Comparison of ENCODE assay signal across 23 mouse cellular contexts in the genomic region with DNA sequence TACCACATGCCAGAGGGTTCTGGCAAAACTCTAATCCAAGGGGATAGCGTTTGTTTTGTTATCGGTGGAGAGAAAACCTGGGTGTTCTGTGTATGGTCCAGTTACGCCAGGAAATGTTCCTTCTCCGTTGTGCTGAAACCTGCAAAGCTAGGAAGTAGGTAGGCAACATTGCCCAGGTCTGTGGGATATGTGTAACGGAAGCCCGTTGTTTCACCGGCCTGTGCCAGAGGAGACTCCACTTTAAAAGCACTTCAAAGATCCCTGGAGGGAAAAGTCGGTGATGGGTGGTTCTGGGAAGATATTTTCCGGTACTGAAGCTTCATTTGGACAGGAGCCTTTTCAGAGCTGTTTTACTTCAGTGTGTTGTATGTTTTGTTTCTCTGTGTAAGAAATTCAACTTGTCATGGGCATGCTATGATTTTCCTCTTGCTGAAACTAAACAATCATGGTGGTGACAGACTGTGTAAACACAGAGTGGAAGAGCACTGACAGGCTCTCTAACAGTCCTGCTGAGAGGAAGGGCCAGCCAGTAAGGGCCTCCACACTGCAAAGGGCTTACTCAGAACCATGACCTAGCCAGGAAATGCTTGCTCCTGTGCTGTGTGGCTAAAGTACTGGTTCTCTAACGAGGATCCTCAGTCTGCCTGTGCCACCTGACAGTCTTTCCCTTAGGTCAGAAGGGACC.
A peak's percentile ranks its signal among the peaks of the same experiment; 100 is the strongest.
DNase-seq lines count a peak whose midpoint lies in the region; ATAC-seq lines count a peak whose summit lies in the region.
"Had no signal": no experiment of that assay in that cellular context is flagged by ENCODE, and none has a peak within 500 bp of the region (broad histone marks: within the 10 kb centered on the region; RNA-seq: fewer than 3 reads in every experiment).

No protein-coding gene starts in this region.

- no peak overlapping the region for H3K27ac ChIP-seq in liver, embryonic 12.5 days
- H3K27ac ChIP-seq: hindbrain, embryonic 15.5 days; liver, embryonic 15.5 days; midbrain, embryonic 12.5 days had no signal

- 0 out of 2 replicates have a peak, but pooled peaks have one; percentile 21 for ATAC-seq in liver, embryonic 12.5 days
- ATAC-seq: CD4-positive, CD25-positive, alpha-beta regulatory T cell, adult 4 months; forebrain, embryonic 16.5 days had no signal

- no peaks in the 10 kb centered on the region for H3K27me3 ChIP-seq in liver, embryonic 12.5 days (replicated peaks)
- H3K27me3 ChIP-seq: hindbrain, embryonic 15.5 days; liver, embryonic 15.5 days; midbrain, embryonic 12.5 days had no signal

- peak; percentile 31 for DNase-seq in embryo, embryonic 10 days (ENCODE audit: low spot score)
- no peak for DNase-seq in embryo, embryonic 10.5 days (ENCODE audit: low spot score)
- DNase-seq in liver = no peak
- peak; percentile 1 for DNase-seq in thymus, postnatal 4 days
- DNase-seq in thymus, postnatal 25 days = no peak
- peak; percentile 57 for DNase-seq in yolk sac, embryonic 10.5 days (ENCODE audit: low spot score)
- DNase-seq in adrenal gland, adult (ENCODE audit: inconsistent age in 2 of 2, low spot score in 1 of 2) = no peak
- DNase-seq: adrenal gland, postnatal 10 days; cerebellum, adult 11 months; cerebellum, postnatal 25 days; kidney, adult 2 months; kidney, postnatal 14 days; layer of hippocampus, adult 9-11 months; right cerebral cortex, adult 18-20 months; spleen, adult 18-20 months had no signal

- no peak overlapping the region for H3K4me2 ChIP-seq in liver, embryonic 12.5 days
- H3K4me2 ChIP-seq: hindbrain, embryonic 15.5 days; liver, embryonic 15.5 days; midbrain, embryonic 12.5 days had no signal

- H3K4me3 ChIP-seq in liver, embryonic 12.5 days = no peak overlapping the region
- H3K4me3 ChIP-seq: erythroblast, embryonic 14.5 days; hindbrain, embryonic 15.5 days; liver, embryonic 15.5 days; midbrain, embryonic 12.5 days had no signal

- 78% methylated on average over 10 of the region's 10 CpGs for WGBS in liver, embryonic 12.5 days (ENCODE audit: insufficient replicate concordance)

- H3K9ac ChIP-seq in liver, embryonic 12.5 days = no peak overlapping the region
- H3K9ac ChIP-seq: hindbrain, embryonic 15.5 days; liver, embryonic 15.5 days; midbrain, embryonic 12.5 days had no signal

- peaks cover 85% of the 10 kb centered on the region for H3K36me3 ChIP-seq in liver, embryonic 12.5 days
- H3K36me3 ChIP-seq: hindbrain, embryonic 15.5 days; midbrain, embryonic 12.5 days had no signal

- H3K4me1 ChIP-seq in liver, embryonic 12.5 days = no peaks in the 10 kb centered on the region
- H3K4me1 ChIP-seq: liver, embryonic 15.5 days had no signal

- H3K9me3 ChIP-seq in liver, embryonic 12.5 days (replicated peaks) = no peaks in the 10 kb centered on the region
- H3K9me3 ChIP-seq: G1E; hindbrain, embryonic 15.5 days; liver, embryonic 15.5 days; midbrain, embryonic 12.5 days had no signal

Comparison
In these comparisons a context has a peak if more than half of its experiments do, and no peak if none do; other contexts are left out.
1. DNase-seq: peak in embryo, embryonic 10 days (single experiment), thymus, postnatal 4 days (single experiment) and yolk sac, embryonic 10.5 days (single experiment); none in embryo, embryonic 10.5 days (single experiment), liver (single experiment), thymus, postnatal 25 days (single experiment) and adrenal gland, adult (0 of 2).